Mouse (Mus musculus): ENCODE results near the gene Olfr462. TPM values are rescaled to one million over a fixed set of nuclear protein-coding genes. Genes with fewer than 3 reads are reported as not detected.

The Olfr462 gene
- polyA plus RNA-seq (2015; fragmentation: Nextera tagmentation; extraction: Ambion mirVana), result not detected in 2 replicates

DNA sequence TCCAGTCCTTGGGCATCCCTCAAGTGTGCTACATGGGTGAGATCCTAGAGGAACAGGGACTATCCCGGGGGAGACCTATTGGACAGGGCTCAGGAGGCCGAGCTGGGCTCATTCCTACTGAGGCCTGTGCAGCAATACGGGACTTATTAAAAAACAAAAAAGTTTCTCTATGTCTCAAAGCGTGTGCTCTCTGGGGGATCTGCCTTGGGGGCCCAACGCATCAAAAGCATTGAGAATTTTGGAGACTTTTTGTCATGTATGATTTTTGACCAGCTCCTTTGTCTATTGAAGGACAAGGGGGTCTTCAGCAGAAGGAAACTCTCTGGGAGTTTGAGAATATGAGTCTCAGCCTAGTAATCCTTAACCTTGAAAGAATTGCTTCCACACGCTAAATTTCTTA lies at the start of gene Olfr462:
TSS of gene Olfr462 (minus strand) at position 101 of the 400 bp plus-strand sequence.
- H3K9ac ChIP-seq, result no peak within 1 kb of the TSS
- H3K9me3 ChIP-seq, result no peaks in the 10 kb centered on the region
- no peak within 1 kb of the TSS for H3K27ac ChIP-seq
- no peak within 1 kb of the TSS for H3K4me3 ChIP-seq
- H3K36me3 ChIP-seq, result no peaks in the 10 kb centered on the region
- WGBS, result 84% methylated on average over 6 of the region's 6 CpGs
- H3K27me3 ChIP-seq, result no peaks in the 10 kb centered on the region
- H3K4me1 ChIP-seq, result no peaks in the 10 kb centered on the region
- H3K4me2 ChIP-seq, result no peak within 1 kb of the TSS
- no peak for ATAC-seq (ENCODE audit: insufficient number of reproducible peaks, low FRiP score, low TSS enrichment, low read depth)

DNA sequence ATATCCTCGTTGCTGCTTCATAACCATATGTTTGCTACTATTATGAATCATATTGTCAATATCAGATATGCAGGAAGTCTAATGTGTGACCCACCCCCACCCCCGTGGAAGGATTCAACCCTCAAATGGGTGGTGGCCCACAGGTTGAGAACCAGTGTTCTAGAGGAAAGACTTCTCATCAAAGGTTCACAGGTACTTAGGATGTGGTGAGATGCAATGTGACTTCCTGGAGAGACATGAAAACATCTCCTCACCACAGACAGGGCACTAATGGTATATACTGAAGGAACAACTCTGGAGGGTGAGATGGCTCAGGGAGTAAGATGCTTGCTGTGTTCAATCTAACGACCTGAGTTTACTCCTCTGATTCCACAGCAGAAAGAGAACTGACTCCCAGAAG lies 43.4 kb upstream of the Olfr462 start:
- Histone ChIP-seq H3K9me3 (no peaks in the 10 kb centered on the region), H3K4me1 (no peaks in the 10 kb centered on the region), H3K27ac (no peak overlapping the region), H3K9ac (no peak overlapping the region), H3K36me3 (no peaks in the 10 kb centered on the region), H3K27me3 (no peaks in the 10 kb centered on the region), H3K4me2 (no peak overlapping the region), H3K4me3 (no peak overlapping the region)
- no peak for ATAC-seq (ENCODE audit: insufficient number of reproducible peaks, low FRiP score, low TSS enrichment, low read depth)
- WGBS, result 76% methylated on average over 3 of the region's 3 CpGs

DNA sequence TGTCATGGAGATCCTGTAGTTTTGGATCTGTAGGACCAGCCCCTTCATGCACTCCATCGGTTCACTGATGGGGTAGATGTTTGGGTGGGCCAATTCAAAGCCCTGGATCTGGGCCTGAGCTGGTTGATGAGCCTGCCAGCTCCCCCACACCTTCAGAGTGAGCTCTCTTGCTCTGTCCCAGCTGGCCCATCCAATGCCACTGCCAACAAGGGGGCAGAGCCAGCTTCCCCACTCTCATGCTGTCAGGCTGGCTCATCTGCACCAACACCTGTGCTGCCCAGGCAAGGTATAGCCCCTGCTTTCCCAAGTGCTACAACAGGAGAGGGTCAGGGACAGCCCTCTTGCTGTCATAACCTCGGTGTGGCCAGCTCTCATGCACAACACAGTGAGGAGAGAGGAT lies 41.7 kb upstream of the Olfr462 start:
- no peak overlapping the region for H3K4me2 ChIP-seq
- no peaks in the 10 kb centered on the region for H3K36me3 ChIP-seq
- 60% methylated on average over 2 of the region's 2 CpGs for WGBS
- H3K4me3 ChIP-seq, result no peak overlapping the region
- no peaks in the 10 kb centered on the region for H3K9me3 ChIP-seq
- H3K4me1 ChIP-seq, result no peaks in the 10 kb centered on the region
- no peak overlapping the region for H3K9ac ChIP-seq
- H3K27me3 ChIP-seq, result no peaks in the 10 kb centered on the region
- no peak overlapping the region for H3K27ac ChIP-seq
- ATAC-seq (ENCODE audit: insufficient number of reproducible peaks, low FRiP score, low TSS enrichment, low read depth), result no peak

DNA sequence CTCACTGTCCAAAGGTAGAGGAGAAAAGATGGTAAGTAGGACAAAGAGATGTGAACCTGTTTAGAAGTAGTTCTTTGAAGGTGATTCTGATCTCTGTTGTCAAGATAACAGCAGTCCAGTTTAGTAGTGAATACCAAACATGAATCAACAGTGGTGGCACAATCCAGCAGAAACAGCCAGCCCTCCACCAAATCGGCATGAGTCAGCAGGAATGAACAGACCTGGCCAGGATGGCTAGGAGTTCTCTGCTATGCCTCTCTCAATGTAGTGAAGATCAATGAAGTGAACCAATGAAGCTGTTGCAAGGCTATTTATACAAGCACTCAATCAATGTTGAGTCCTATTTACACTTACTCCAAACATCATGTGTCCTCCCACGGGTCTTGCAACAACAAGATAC lies 38.3 kb upstream of the Olfr462 start:
- Histone ChIP-seq H3K4me3 (no peak overlapping the region), H3K9me3 (no peaks in the 10 kb centered on the region), H3K4me1 (no peaks in the 10 kb centered on the region), H3K36me3 (no peaks in the 10 kb centered on the region), H3K4me2 (no peak overlapping the region), H3K9ac (no peak overlapping the region), H3K27me3 (no peaks in the 10 kb centered on the region), H3K27ac (no peak overlapping the region)
- ATAC-seq (ENCODE audit: insufficient number of reproducible peaks, low FRiP score, low TSS enrichment, low read depth), result no peak
- WGBS, result 88% methylated on average over 2 of the region's 2 CpGs

DNA sequence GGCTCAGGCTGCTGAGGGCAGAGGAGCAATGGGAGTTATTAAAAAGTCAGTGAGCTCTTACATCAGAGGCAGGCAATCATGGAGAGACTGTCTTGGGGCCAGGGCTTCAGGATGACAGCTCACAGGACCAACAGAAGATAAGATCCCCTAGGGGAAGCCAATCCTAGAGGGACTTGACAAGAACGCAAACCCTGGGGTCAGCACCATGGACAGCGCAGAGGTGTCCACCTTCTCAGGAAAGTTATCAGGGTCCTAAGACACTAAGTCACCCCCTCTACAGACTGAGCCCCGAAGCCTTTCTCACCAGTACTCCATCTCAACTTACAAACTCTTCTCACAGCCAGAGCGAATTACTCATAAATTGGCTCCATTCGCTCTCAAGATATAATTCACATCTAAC lies 28.9 kb upstream of the Olfr462 start, which contains the start of gene Olfr464:
TSS of gene Olfr464 (minus strand) at position 2 of the 400 bp plus-strand sequence.
- H3K27me3 ChIP-seq, result no peaks in the 10 kb centered on the region
- no peaks in the 10 kb centered on the region for H3K4me1 ChIP-seq
- no peak for ATAC-seq (ENCODE audit: insufficient number of reproducible peaks, low FRiP score, low TSS enrichment, low read depth)
- 33% methylated on average over 5 of the region's 5 CpGs for WGBS
- no peaks in the 10 kb centered on the region for H3K9me3 ChIP-seq
- no peak within 1 kb of the TSS for H3K4me3 ChIP-seq
- no peak within 1 kb of the TSS for H3K27ac ChIP-seq
- H3K36me3 ChIP-seq, result no peaks in the 10 kb centered on the region
- no peak within 1 kb of the TSS for H3K4me2 ChIP-seq
- H3K9ac ChIP-seq, result no peak within 1 kb of the TSS

DNA sequence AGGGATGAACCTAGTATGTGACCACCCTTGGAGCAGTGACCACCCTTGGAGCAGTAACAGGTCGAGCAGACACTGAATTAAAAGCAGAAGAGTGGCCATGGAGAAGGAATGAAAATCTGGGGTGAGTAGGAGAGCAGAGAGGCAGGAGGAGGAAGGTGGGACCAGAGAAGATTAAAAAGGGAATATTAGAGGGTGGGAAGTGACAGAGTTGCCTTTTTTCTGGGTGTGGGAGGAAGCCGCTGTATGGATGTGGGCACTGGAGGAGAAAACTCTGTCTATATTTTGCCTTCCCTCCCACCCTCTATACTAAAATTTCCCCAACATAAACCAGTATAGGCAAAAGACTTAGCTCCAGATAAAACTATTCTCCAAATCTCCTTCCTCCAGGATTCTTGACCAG lies 28.2 kb upstream of the Olfr462 start:
- Histone ChIP-seq H3K4me1 (no peaks in the 10 kb centered on the region), H3K27me3 (no peaks in the 10 kb centered on the region), H3K9ac (no peak overlapping the region), H3K4me3 (no peak overlapping the region), H3K27ac (no peak overlapping the region), H3K36me3 (no peaks in the 10 kb centered on the region), H3K4me2 (no peak overlapping the region), H3K9me3 (no peaks in the 10 kb centered on the region)
- WGBS, result 69% methylated on average over 2 of the region's 2 CpGs
- no peak for ATAC-seq (ENCODE audit: insufficient number of reproducible peaks, low FRiP score, low TSS enrichment, low read depth)

DNA sequence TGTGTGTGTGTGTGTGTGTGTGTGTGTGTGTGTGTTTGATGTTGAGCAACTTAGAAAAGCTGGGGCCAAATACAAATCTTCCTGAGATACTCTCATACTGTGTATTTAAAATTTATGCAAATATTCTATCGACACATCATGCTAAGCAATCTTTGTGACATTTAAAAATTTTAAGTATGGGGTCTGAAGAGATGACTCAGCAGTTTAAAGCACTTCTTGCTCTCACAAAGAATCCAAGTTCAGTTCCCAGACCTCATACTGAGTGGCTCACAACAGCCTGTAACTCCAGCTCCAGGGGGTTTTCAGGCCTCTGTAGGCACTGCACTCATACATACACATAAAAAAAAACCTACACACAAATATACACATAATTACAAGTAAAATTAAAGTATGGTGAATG lies 23.9 kb upstream of the Olfr462 start:
- Histone ChIP-seq H3K27ac (no peak overlapping the region), H3K4me1 (no peaks in the 10 kb centered on the region), H3K27me3 (no peaks in the 10 kb centered on the region), H3K4me2 (no peak overlapping the region), H3K36me3 (no peaks in the 10 kb centered on the region), H3K4me3 (no peak overlapping the region), H3K9ac (no peak overlapping the region), H3K9me3 (no peaks in the 10 kb centered on the region)
- WGBS, result 77% methylated on average over 1 of the region's 1 CpGs
- no peak for ATAC-seq (ENCODE audit: insufficient number of reproducible peaks, low FRiP score, low TSS enrichment, low read depth)

DNA sequence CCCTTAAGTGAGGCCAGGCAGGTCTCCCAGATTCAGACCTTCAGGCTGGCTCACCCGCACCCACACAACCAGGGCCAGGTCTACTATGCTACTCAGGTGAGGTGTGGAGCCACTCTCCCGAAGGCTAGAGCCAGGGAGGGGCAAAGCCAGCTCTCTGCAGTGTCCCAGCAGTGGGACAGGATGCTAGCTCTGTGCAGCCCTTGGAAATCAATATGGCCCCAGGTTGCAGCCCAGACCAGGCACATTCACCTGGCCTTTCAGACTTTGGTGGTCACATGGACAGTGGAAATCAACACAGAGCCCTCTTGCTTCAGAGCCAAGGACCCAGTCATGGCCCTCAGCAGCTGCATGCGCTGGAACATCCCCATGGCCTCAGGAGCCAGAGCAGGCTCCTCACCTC lies 12.3 kb upstream of the Olfr462 start:
- ATAC-seq (ENCODE audit: insufficient number of reproducible peaks, low FRiP score, low TSS enrichment, low read depth), result no peak
- 78% methylated on average over 3 of the region's 3 CpGs for WGBS
- H3K9ac ChIP-seq, result no peak overlapping the region

DNA sequence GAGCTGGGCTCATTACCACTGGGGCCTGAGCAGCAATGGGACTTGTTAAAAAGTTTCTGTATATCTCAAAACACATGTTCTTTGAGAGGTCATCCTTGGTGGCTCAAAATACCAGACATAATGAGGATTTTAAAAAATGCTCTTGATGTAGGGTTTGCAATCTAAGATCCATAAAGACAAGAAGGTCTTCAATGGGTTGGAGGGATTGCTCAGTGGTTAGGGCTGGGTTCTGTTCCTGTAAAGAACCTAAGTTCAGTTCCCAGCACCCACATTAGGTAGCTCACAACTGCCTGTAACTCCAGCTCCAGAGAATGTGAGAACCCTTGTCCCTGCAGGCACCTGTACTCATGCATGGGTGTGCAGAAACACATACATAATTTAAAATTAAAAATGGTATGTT lies 5.2 kb upstream of the Olfr462 start, which contains the start of gene Olfr463:
TSS of gene Olfr463 (minus strand) at position 101 of the 400 bp plus-strand sequence.
- H3K4me1 ChIP-seq, result no peaks in the 10 kb centered on the region
- ATAC-seq (ENCODE audit: insufficient number of reproducible peaks, low FRiP score, low TSS enrichment, low read depth), result no peak
- peaks cover 3% of the 10 kb centered on the region; the same call in 1 of the 2 replicates for H3K27me3 ChIP-seq
- H3K9ac ChIP-seq, result no peak within 1 kb of the TSS
- no peak within 1 kb of the TSS for H3K27ac ChIP-seq
- no peak within 1 kb of the TSS for H3K4me3 ChIP-seq
- no peaks in the 10 kb centered on the region; the same call in 1 of the 2 replicates for H3K9me3 ChIP-seq
- H3K4me2 ChIP-seq, result no peak within 1 kb of the TSS
- H3K36me3 ChIP-seq, result no peaks in the 10 kb centered on the region

More for the DNA sequence above, 12.3 kb upstream of the Olfr462 start:
- H3K27ac ChIP-seq, result no peak overlapping the region
- H3K9me3 ChIP-seq, result no peaks in the 10 kb centered on the region; the same call in 1 of the 2 replicates
- no peaks in the 10 kb centered on the region for H3K4me1 ChIP-seq
- no peaks in the 10 kb centered on the region for H3K27me3 ChIP-seq
- H3K36me3 ChIP-seq, result no peaks in the 10 kb centered on the region
- no peak overlapping the region for H3K4me3 ChIP-seq
- no peak overlapping the region for H3K4me2 ChIP-seq

DNA sequence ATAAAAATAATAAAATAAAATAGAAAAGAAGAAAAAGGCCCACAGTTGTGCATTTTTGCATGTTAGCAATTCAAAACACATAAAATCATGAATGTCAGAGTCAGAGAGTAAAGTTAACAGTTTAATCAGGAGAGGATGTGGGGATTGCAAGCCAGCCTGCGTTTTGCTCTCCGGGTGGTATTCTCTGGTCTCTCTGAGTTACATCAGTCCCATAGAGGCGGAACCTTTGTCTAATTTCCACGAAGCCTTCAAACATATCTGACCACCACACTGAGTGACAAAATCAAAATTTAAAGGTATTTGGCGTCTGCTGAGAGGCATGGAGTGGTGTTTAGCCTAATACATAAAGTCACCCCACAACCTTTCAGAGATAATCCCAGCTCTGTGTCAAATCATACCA lies 7.2 kb downstream of the Olfr462 start:
- H3K4me3 ChIP-seq, result no peak overlapping the region
- H3K27me3 ChIP-seq, result no peaks in the 10 kb centered on the region
- peaks cover 4% of the 10 kb centered on the region; the same call in 1 of the 2 replicates for H3K4me1 ChIP-seq
- no peak for ATAC-seq (ENCODE audit: insufficient number of reproducible peaks, low FRiP score, low TSS enrichment, low read depth)
- 73% methylated on average over 5 of the region's 5 CpGs for WGBS
- no peaks in the 10 kb centered on the region for H3K9me3 ChIP-seq
- no peak overlapping the region for H3K4me2 ChIP-seq
- H3K9ac ChIP-seq, result no peak overlapping the region
- no peak overlapping the region for H3K27ac ChIP-seq
- H3K36me3 ChIP-seq, result no peaks in the 10 kb centered on the region

DNA sequence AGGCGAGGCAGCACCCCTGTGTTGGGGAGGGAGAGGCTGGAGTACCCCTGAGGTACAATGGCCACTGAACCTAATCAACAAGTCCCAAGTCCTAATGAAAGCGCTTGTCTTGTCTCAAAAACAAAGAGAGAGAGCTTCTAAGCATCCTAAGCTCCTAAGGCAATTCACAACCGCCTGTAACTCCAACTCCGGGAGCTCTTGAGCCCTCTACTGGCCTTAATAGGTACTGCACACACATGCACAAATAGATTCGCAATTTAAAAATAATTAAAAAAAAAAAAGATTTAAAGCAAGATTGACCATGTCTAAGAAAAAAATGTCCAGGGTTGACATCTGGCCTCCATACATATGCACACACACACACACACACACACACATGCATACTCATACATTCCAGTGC lies 8.6 kb downstream of the Olfr462 start:
- H3K36me3 ChIP-seq, result no peaks in the 10 kb centered on the region
- no peaks in the 10 kb centered on the region for H3K9me3 ChIP-seq
- peaks cover 9% of the 10 kb centered on the region; the same call in 1 of the 2 replicates for H3K4me1 ChIP-seq
- H3K27me3 ChIP-seq, result no peaks in the 10 kb centered on the region
- no peak overlapping the region for H3K9ac ChIP-seq
- ATAC-seq (ENCODE audit: insufficient number of reproducible peaks, low FRiP score, low TSS enrichment, low read depth), result no peak
- WGBS, result 40% methylated on average over 5 of the region's 5 CpGs
- H3K4me2 ChIP-seq, result no peak overlapping the region
- no peak overlapping the region for H3K4me3 ChIP-seq
- no peak overlapping the region for H3K27ac ChIP-seq

DNA sequence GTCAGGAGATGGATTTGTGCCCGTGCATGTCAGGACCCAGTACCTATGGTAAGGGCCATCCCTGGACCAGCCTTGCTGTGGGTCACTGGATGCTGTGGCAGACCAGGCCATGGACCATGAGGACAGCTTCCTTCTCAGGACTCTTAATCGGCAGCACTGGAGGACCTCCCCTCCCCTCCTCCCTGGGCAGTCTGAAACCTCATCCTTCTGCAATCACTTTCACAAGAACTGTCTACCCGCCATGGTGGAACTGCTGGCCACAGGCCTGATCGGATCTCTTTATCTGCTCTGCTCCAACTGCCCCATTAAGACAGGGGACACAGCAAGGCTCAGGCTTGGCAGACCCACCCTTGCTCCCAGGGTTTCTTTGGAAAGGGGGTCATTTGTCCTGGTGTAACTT lies 10.4 kb downstream of the Olfr462 start:
- Histone ChIP-seq H3K9me3 (no peaks in the 10 kb centered on the region), H3K4me3 (no peak overlapping the region), H3K4me2 (no peak overlapping the region), H3K36me3 (no peaks in the 10 kb centered on the region), H3K27me3 (no peaks in the 10 kb centered on the region), H3K27ac (no peak overlapping the region), H3K9ac (no peak overlapping the region), H3K4me1 (peaks cover 9% of the 10 kb centered on the region; the same call in 1 of the 2 replicates)
- WGBS, result 80% methylated on average over 4 of the region's 4 CpGs
- no peak for ATAC-seq (ENCODE audit: insufficient number of reproducible peaks, low FRiP score, low TSS enrichment, low read depth)

DNA sequence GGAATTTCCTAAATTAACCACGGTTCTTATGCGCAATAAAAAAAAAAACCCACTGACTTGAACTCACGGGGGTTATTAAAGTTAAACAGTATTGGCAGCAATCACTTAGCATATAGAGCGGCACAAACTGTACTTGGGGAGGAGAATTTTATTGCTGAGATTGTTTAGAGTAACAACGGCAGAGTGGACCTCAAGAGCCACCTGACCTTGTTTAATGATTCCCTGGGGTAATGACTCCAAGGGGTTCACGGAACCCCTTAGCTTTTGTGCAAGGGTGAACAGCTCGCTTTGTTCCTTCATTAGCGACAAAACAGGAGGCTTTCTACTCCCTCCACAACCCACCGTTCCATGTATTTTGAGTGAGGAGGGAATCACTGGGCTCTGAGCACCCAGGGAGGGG lies 12.2 kb downstream of the Olfr462 start:
- Histone ChIP-seq H3K27me3 (no peaks in the 10 kb centered on the region), H3K36me3 (no peaks in the 10 kb centered on the region), H3K4me3 (no peak overlapping the region), H3K9ac (no peak overlapping the region), H3K9me3 (no peaks in the 10 kb centered on the region), H3K27ac (no peak overlapping the region), H3K4me2 (no peak overlapping the region), H3K4me1 (peaks cover 9% of the 10 kb centered on the region; the same call in 1 of the 2 replicates)
- ATAC-seq (ENCODE audit: insufficient number of reproducible peaks, low FRiP score, low TSS enrichment, low read depth), result no peak
- WGBS, result 35% methylated on average over 9 of the region's 9 CpGs
